Mouse (Mus musculus): ENCODE data around the gene Hsd17b14. TPM values are rescaled to one million over a fixed set of nuclear protein-coding genes. Genes with fewer than 3 reads are reported as not detected.
"Not testable (repeated sequence)": the region's sequence is repeated elsewhere in the genome, so short reads cannot be mapped to it uniquely, and the experiment has no call there.

Gene Hsd17b14
- not detected in 3 replicates for total RNA-seq (2017)

DNA sequence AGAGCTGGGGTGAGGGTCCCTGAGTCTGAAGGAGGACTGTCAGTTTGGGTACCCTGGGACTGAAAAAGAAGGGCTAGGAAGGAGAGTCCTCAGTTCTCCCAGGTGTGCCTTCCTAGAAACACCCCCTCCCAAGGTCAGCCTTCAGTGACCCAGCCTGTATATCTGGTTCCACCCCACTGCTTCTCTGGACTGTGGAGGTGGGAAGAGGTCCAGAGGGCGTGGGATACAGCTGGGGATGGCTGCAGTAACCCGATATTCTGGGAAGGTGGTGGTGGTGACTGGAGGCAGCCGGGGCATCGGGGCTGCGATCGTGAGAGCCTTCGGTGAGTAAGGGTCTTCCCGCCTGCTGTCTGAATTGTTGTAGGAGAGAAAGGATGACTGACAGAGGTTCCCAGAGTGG lies at the start of gene Hsd17b14:
Gene Hsd17b14 (plus strand): TSS at position 150 of the 400 bp plus-strand sequence.
- no peak for ATAC-seq (replicated peaks; ENCODE audit: insufficient number of reproducible peaks, low FRiP score, low TSS enrichment, poor library complexity, severe bottlenecking)

DNA sequence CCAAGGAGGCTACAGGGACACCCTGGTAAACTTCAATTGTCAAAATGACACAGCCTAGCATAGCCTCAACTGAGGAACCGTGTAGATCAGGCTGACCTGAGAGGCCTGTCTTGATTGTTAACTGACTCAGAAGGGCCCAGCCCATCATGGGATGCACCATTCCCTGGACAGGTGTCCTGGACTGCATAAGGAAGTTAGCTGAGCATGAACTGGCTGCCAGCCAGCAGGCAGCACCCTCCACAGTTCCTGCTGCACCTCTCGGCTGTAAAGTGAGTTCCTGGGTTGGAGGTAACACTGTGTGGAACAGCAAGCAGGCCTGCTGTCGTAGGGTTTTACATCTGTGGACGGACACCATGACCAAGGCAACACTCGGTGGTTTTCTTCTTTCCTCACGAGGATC lies 47.1 kb upstream of the Hsd17b14 start:
- no peak for ATAC-seq (replicated peaks; ENCODE audit: insufficient number of reproducible peaks, low FRiP score, low TSS enrichment, poor library complexity, severe bottlenecking)

DNA sequence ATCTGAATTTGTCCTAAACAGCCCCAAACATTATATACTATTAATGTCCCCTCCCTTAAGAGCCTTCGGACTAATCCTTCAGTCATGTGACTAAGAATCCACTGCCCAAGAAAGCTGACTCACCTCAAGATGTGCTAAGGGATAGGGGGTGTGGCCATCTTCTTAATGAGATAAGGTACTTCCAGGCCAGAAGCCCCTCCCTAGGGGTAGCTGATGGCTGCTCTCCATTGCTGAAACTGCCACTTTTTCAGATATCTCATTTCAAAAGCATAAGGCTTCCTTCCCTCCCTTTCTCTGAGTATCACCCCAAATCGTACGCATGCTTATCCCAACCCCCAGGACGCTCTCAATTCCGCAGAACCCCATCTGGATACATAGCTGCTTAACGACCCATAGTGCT lies 46.1 kb upstream of the Hsd17b14 start:
- ATAC-seq (replicated peaks; ENCODE audit: insufficient number of reproducible peaks, low FRiP score, low TSS enrichment, poor library complexity, severe bottlenecking), result no peak

DNA sequence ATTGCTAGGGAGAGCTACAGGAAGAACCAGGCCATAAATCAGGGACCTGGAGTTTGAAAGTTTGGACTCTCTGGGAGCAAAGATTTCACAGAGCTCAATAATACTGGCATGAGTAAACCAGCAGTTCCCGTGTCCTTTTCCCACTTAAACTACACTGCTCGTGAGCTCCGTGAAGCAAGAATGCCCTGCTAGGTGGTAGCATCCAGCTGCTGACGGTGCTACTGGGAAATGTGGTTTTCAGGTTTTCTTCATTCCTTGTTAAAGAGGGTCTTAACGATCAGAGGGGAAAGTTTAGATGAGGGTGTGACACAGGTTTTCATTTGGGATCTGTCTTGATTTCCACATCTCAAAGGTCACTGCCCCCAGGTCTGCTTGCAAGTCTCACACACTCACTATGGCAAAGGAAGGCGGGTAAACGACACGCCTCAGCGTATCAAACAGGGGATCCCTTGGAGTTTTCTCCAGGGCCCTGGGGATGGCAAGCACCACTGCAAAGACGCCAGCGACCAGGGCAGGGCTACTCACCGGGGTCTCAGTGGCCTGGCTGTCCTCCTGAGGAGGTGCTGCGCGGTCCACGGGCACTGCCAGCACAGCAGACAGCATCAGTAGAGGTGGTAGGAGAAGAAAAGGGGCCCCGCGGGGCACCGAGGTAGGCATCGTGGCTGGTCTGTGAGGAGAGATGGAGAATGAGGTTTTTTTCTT lies 45.4 kb upstream of the Hsd17b14 start:
- no peak for ATAC-seq (replicated peaks; ENCODE audit: insufficient number of reproducible peaks, low FRiP score, low TSS enrichment, poor library complexity, severe bottlenecking)

DNA sequence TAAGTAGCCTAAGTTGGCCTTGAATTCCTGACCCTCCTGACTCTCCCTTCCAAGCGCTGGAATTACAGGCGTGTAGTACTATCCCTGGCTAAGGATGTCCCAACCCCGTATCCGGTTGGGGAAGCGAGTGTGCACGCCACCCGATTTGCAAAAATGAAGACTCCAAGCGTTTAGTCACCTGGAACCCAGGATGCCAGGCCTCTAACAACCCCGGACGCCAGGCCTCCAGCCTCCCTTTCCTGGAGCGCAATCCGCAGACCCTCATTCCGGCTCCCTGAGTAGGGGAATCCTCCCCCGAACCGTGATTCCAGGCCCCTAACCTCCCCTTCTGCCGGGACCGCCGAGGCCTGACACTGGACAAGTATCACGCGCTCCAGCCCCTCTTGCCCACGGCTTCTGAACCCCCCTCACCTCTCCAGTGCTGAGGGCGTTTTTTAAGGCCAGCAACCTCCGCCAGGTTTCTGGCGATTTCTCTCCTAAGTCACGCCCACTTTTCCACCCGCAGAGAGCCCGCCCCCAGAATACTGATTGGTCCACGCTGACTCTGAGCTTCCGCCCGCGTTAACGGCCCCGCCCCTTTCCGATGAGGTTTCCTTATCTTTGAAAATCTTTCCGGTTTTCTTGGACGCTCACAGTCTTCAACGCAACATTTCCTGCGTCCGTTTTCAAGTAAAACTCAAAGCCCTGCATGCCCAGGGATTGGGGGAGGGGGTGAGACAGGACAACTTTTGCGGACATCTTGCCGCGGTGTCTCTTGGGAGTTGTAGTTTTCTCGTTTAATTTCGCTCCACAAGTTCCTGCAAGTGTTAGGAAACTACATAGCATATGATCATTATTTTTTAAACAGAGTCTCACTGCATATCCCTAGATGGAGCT lies 44.5 kb upstream of the Hsd17b14 start, which contains the start of gene Nucb1:
Gene Nucb1 (minus strand): TSS at position 495 of the 876 bp plus-strand sequence.
- peak; percentile 95 for ATAC-seq (replicated peaks; ENCODE audit: insufficient number of reproducible peaks, low FRiP score, low TSS enrichment, poor library complexity, severe bottlenecking)

DNA sequence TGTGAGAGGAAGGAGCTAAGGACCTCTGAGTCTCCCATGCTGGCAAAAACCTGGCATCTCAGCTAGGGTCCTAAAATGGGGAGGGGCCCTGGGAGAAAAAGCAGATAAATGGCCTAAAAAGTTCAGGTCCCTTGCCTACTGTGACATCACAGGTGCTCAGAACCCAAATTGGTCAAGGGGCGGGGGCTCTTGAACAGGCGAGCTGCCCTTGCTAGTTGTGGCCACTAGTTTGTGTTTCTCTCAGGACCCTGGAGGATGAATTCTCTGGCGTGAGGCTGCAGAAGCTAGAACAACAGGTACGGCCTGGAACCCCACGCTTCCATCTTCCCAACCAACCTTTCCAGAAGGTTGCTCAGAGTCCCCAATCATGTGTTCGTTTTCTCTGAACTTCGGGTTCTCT lies 40.3 kb upstream of the Hsd17b14 start:
- no peak for ATAC-seq (replicated peaks; ENCODE audit: insufficient number of reproducible peaks, low FRiP score, low TSS enrichment, poor library complexity, severe bottlenecking)

DNA sequence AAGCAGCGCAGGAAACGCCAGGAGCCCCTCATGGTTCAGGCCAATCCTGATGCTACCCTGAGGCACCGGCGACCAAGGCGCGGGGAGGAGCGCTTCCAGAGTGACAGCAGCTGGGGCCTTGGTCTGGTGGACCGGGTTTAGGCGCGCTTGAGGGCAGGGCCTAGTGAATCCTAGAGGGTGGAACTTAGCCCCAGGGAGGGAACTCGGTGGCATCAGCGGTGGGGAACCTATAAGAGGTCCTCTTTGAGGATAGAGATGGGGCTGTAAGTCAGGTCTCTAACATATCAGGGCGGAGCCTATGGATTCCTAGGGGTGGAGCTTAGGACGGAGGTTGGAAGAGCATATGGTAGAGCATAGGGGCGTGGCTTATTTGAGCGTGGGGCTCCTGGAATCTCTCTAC lies 39.3 kb upstream of the Hsd17b14 start:
- ATAC-seq (replicated peaks; ENCODE audit: insufficient number of reproducible peaks, low FRiP score, low TSS enrichment, poor library complexity, severe bottlenecking), result no peak

DNA sequence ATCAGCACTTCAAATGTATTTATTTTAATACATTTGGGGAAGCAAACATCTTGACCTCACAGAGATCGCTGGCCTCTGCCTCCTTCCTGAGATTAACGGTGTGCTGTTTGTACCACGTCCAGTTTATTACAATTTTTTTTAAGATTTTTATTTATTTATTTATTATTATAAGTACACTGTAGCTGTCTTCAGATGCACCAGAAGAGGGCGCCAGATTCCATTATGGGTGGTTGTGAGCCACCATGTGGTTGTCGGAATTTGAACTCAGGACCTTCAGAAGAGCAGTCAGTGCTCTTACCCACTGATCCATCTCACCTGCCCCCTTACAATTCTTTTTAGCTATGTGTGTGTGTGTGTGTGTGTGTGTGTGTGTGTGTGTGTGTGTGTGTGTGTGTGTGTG lies 37.8 kb upstream of the Hsd17b14 start:
- ATAC-seq (replicated peaks; ENCODE audit: insufficient number of reproducible peaks, low FRiP score, low TSS enrichment, poor library complexity, severe bottlenecking), result not testable (repeated sequence)

DNA sequence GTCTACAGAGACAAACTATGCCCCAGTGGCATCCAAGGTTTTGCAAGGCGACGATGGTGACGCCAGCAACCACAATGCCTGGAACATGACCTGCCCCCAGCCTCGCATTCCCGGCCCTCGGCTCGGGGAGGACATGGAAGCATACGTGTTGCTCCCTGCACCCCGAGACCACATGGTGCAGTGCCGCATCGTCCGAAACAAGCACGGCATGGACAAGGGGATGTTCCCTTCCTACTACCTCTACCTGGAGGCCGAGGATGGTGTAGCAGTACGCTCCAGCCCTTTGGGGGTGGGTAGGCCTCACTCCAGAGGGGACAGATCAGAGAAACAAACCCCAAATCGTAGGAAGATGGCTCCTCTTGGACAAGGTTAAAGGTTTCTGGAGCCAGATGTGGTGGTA lies 36.1 kb upstream of the Hsd17b14 start:
- no peak for ATAC-seq (replicated peaks; ENCODE audit: insufficient number of reproducible peaks, low FRiP score, low TSS enrichment, poor library complexity, severe bottlenecking)

DNA sequence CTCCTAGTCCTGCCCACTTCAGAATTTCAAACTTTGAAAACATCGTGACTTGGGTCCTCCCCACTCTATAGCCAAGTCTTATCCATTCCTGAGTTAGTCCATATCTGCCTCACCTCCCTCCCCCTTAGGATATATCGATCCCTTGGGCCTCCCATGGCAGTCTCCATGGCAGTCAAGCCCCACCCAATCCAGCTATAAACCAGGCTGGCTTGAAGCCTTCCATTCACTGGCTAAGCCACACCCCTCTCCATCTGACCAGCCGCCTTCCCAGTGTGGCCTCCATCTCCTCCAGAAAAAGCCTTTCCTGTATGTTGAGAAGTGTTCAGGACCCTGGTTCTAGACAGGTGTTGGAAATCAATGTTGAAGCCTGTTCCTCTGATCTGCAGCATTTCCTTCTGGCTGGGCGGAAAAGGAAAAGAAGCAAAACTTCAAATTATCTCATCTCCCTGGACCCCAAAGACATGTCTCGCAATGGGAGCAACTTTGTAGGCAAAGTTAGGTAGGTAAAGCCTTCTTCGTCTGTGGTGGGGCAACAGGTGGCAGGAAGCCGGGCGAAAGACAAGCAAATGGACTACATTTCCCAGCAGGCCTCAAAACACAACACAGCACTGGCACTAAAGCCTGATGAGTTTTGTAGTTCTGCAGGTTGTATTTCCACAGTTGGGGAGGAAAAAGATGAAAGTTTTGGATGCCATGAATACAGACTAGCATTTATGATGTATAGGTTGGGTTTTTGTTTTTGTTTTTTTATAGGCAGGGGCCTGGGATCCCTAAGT lies 35.2 kb upstream of the Hsd17b14 start:
- no peak for ATAC-seq (replicated peaks; ENCODE audit: insufficient number of reproducible peaks, low FRiP score, low TSS enrichment, poor library complexity, severe bottlenecking)

DNA sequence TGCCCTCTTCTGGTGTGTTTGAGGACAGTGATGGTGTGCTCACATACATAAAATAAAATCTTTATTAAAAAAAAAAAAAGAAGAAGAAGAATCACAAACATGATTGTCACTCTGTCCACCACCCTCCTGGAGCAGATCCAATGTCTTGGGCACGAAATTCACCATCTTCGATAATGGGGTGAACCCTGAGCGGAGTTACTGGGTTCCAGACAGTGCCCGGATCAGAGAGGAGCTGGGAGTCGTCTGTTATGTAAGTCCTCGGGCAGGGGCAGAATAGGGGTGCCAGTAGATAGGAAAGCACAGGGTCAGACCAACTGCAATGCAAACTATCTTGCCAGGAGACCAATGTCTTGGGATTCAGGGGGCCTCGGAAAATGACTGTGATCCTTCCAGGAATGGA lies 34.1 kb upstream of the Hsd17b14 start:
- no peak for ATAC-seq (replicated peaks; ENCODE audit: insufficient number of reproducible peaks, low FRiP score, low TSS enrichment, poor library complexity, severe bottlenecking)

DNA sequence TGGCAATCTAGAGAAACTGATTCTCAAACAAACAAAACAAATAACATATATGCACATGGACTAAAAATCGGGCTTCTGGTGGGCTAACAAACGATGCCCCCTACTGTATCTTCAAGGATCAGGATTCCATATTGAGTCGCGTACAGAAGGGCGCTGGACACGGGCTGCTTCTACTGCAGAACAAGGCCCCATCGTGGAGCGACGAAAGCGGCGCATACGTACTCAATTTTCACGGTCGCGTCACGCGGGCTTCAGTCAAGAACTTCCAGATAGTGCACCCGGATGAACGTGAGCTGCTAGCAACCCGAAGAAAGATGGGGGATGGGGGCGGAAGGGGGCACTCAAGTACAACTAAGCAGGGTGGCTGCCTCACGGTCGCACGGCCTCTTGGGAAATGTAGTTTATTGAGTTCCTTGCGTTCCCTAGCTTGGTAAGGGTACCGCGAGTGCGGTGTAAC lies 32.9 kb upstream of the Hsd17b14 start:
- peak; percentile 75 for ATAC-seq (replicated peaks; ENCODE audit: insufficient number of reproducible peaks, low FRiP score, low TSS enrichment, poor library complexity, severe bottlenecking)

DNA sequence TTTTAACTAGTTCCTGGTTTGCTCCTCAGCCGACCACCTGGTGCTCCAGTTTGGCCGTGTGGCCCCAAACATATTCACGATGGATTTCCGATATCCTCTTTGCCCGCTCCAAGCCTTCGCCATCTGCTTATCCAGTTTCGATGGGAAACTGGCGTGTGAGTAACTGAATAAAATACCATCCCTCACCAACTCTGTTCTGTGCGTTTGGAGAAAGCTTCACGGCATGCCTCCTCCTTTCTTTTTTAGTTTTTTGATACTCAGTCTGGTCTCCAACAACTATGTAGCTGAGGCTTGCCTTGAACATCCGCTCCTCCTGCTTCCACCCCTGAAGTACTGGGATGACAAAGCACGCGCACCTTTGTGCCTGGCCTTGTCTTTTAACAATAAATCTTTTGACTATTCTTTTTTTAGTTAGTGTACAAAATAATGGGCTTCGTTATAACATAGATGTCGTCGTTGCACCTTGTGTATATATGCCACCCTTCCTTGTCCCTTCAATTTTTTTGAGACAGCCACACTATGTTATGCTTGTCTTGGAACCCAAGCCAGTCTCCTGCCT lies 32.4 kb upstream of the Hsd17b14 start:
- no peak for ATAC-seq (replicated peaks; ENCODE audit: insufficient number of reproducible peaks, low FRiP score, low TSS enrichment, poor library complexity, severe bottlenecking)

DNA sequence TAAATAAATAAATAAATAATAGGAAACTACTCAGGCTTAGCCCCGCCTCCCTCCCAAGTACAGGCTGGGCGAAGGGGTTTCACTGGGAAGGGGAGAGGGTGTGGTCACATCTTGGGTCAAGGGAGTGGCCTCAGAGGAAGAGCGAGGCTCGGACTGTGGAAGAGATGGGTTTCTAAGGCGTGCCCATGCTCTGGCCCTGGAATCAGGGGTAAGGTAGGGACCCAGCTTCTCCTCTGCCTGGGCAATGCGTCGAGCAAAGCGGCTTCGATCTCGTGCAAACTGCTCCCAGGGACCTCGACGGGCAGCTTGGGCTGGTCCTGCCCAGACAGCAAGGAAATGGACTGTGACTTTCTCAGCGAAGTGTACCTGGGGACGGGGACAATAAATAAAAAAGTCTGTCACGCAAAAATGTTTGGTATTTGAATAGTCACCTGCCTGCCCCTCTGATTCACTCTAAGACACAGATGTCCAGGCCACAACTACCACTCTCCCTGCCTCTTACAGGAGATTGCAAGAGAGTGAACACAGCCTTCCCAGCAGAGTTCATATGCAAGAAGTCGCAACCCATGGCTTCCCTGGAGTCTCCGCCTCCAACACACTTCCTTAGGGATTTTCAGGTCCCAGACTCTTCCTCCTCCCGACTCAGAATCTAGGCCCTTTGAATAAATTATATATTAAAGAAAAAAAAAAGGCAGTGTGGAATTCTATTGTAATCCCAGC lies 31.6 kb upstream of the Hsd17b14 start:
- ATAC-seq (replicated peaks; ENCODE audit: insufficient number of reproducible peaks, low FRiP score, low TSS enrichment, poor library complexity, severe bottlenecking), result no peak

DNA sequence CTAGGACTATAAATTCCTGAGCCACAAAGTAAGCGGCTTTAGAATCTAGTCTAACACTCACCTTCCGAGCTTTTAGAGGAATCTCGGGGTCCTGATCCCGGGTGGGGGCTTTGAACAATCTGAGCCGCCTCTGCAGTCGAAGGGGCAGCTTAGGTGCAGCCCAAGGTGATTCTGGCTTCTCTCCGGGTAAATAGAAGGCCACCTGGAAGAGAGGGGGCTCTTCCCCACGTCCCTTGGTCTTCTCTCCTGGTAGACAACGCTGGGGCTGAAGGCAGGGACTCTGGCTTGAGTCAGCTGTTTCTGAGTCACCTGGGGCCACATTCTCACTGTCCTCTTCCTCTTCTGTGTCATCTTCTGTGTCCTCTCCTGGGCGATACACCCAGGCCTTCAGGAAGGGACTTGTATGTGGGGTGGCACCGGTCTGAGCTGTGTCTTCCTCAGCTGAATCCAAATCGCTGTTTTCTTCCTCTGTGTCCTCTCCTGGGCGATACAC lies 31.0 kb upstream of the Hsd17b14 start:
- ATAC-seq (replicated peaks; ENCODE audit: insufficient number of reproducible peaks, low FRiP score, low TSS enrichment, poor library complexity, severe bottlenecking), result no peak

DNA sequence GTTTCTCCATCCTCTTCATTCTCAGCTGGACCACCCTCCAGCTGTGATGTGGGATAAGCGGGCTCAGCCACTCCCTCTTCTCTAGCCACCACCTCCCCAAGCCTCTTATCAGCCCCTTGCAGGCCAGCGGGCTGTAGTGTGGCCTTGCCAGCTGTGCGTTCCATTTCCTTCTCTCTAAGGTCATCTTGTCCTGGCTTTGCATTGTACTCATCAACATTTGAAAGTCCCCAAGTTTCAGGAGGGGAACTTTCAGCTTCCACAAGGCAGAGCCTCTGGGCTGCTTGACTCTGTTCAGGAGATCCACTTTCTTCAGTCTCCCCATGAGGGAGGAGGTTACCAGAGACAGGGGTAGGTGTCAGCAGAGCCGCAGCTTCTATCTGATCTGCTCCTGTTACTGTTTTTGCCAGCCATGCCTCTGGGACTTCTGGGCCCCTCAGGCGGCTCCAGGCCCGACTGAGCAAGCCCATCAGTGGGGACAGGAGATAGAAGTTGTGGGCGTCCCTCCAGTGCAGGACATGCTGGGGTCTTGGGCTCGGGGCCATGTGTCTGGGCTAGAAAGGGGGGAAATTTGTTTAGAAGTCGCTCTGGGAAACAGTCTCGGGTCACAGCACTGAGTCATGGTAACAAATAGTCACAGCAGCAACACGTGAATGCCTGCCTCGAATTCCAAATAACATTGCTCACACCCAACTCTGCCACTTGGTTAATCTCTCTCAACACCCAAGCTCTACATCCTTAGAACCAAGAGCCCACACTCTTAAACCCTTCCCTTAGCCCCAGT lies 29.7 kb upstream of the Hsd17b14 start:
- no peak for ATAC-seq (replicated peaks; ENCODE audit: insufficient number of reproducible peaks, low FRiP score, low TSS enrichment, poor library complexity, severe bottlenecking)

DNA sequence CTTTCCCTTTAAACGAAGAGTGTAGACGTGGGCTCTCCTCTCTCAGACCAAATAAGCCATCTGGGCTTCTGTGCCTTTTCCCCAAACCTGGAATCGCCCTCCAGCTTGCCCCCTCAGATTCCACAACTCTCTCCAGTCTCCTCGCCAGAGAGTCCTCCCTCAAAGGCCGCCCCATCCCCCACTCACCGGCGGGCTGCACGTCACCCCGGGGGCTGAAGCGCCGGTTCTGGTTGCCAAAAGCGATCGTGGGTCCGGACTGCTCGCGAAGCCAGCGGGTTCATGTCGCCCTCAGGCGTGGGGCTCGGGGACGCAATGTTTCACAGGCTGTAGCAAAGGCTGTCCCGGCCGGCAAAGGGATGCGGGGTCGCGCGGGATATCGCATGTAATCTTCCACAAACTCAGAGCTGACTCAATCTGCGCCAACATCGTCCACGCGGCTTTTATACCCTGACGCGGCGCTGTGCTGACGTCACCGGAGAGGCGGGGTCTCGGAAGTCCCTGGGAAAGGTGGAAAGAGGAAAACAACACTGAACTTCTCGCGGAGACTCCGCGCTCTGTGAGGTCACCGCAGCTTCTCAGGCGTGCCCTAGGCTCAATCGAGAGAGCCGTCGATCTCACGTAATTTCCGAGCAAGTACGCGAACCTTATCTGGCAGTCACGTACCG lies 28.8 kb upstream of the Hsd17b14 start, which contains the start of the genes Ppp1r15a and Plekha4:
Gene Ppp1r15a (minus strand): TSS at position 460 of the 665 bp plus-strand sequence.
Gene Plekha4 (plus strand): TSS at position 522 of the 665 bp plus-strand sequence.
- ATAC-seq (replicated peaks; ENCODE audit: insufficient number of reproducible peaks, low FRiP score, low TSS enrichment, poor library complexity, severe bottlenecking), result peak; percentile 93

Data from monocyte, adult 5-6 weeks (primary cell).